Mouse (Mus musculus) bone marrow, adult 2 months (tissue): ENCODE measurements around the gene Gys1. TPM values are rescaled to one million over a fixed set of nuclear protein-coding genes. Genes with fewer than 3 reads are reported as not detected.
"Not testable (repeated sequence)": the region's sequence is repeated elsewhere in the genome, so short reads cannot be mapped to it uniquely, and the experiment has no call there.

ENCODE experiments used
- H3K27ac ChIP-seq: fragments of 200-500 bp; 2 replicates; pipeline ENCODE4 v1.5.1; 2012; ENCODE audit warnings: low read depth, mild to moderate bottlenecking, control low read depth, inconsistent platforms, low read length; ENCODE audit not compliant: control insufficient read depth, poor library complexity, insufficient read depth
- H3K4me1 ChIP-seq: fragments of 200-500 bp; 2 replicates; pipeline ENCODE4 v1.6.1; 2011; ENCODE audit warnings: low read length; ENCODE audit not compliant: control insufficient read depth, insufficient read depth
- H3K4me3 ChIP-seq: fragments of 200-500 bp; replicated peaks from 2 replicates; pipeline ENCODE3; 2011; ENCODE audit warnings: mild to moderate bottlenecking, low read depth, low read length, control low read depth; ENCODE audit not compliant: control insufficient read depth
- CTCF ChIP-seq: fragments of 200-500 bp; IDR thresholded peaks from 2 replicates; pipeline ENCODE4 v1.5.1; 2011; ENCODE audit warnings: low read length, control low read depth; ENCODE audit not compliant: control insufficient read depth, insufficient read depth
- POLR2A ChIP-seq: fragments of 200-500 bp; IDR thresholded peaks from 2 replicates; pipeline ENCODE4 v1.6.1; 2011; ENCODE audit warnings: low read depth, mild to moderate bottlenecking, control low read depth, low read length, borderline replicate concordance; ENCODE audit not compliant: control insufficient read depth
- WGBS: fragments of 180-500 bp; shearing (Covaris S2); methylation state at CpG from one replicate; pipeline ENCODE4 v1.1.7; 2018; 5-methylcytosine and 5-hydroxymethylcytosine counted together
- polyA plus RNA-seq: library from polyadenylated mRNA; stranded (reverse); fragments of >200 nt; gene quantifications from 2 replicates; pipeline ENCODE4 v1.2.4, GENCODE M21; 2011; ENCODE audit warnings: low replicate concordance; ENCODE audit not compliant: missing spikeins, insufficient read depth, insufficient read length

Gene Gys1
- polyA plus RNA-seq, 1 experiment: 17.4 TPM

- Histone ChIP-seq H3K4me3 (peak overlapping the region; percentile 87), H3K4me1 (peaks cover 4% of the 10 kb centered on the region; the same call in 1 of the 2 replicates), H3K27ac (peak overlapping the region; percentile 89)
- WGBS: 1% methylated on average over 43 of the region's 43 CpGs
- TF ChIP-seq POLR2A: no peak
- TF ChIP-seq CTCF: no peak
These were observed 24.3 kb downstream of the Gys1 start for GRCm38 (mm10) chr7:45458748-45459563.

- WGBS: under 1% methylated on average over 30 of the region's 37 CpGs
- Histone ChIP-seq H3K27ac (peak within 1 kb of the TSS; percentile 89), H3K4me3 (peak within 1 kb of the TSS; percentile 87)
- not testable (repeated sequence) for H3K4me1 ChIP-seq
- TF ChIP-seq POLR2A: peak; percentile 90
These were observed 25.0 kb downstream of the Gys1 start, which contains the start of gene Ftl1 for GRCm38 (mm10) chr7:45459564-45460140. TSS of gene Ftl1 (minus strand) at chr7:45459884.

GRCm38 (mm10) chr7:45460377-45460776, 25.7 kb downstream of the Gys1 start:
- Histone ChIP-seq H3K27ac (peak overlapping the region; percentile 83), H3K4me3 (peak overlapping the region; percentile 48), H3K4me1 (peaks cover 4% of the 10 kb centered on the region; the same call in 1 of the 2 replicates)
- WGBS: 35% methylated on average over 7 of the region's 7 CpGs
- TF ChIP-seq CTCF (no peak), POLR2A (no peak)

- Histone ChIP-seq H3K4me1 (peaks cover 4% of the 10 kb centered on the region; the same call in 1 of the 2 replicates), H3K27ac (peak overlapping the region; percentile 83), H3K4me3 (peak overlapping the region; percentile 39)
- TF ChIP-seq CTCF: peak; percentile 14; the same call in 1 of the 2 replicates
- TF ChIP-seq POLR2A: peak; percentile 75; the same call in 1 of the 2 replicates
- 6% methylated on average over 13 of the region's 13 CpGs for WGBS
These were observed 26.2 kb downstream of the Gys1 start for GRCm38 (mm10) chr7:45460860-45461314.

- 78% methylated on average over 5 of the region's 5 CpGs for WGBS
- Histone ChIP-seq H3K27ac (peak overlapping the region; percentile 83), H3K4me3 (no peak overlapping the region), H3K4me1 (peaks cover 4% of the 10 kb centered on the region; the same call in 1 of the 2 replicates)
- no peak for TF ChIP-seq POLR2A
- no peak for TF ChIP-seq CTCF
These were observed 26.7 kb downstream of the Gys1 start for GRCm38 (mm10) chr7:45461326-45461725.

- WGBS: 88% methylated on average over 4 of the region's 4 CpGs
These were observed 27.1 kb downstream of the Gys1 start for GRCm38 (mm10) chr7:45461781-45462180.

GRCm38 (mm10) chr7:45462325-45462724, 27.7 kb downstream of the Gys1 start:
- H3K27ac ChIP-seq: no peak overlapping the region
- WGBS: 93% methylated on average over 4 of the region's 4 CpGs
- H3K4me1 ChIP-seq: peaks cover 1% of the 10 kb centered on the region; the same call in 1 of the 2 replicates
- no peak overlapping the region for H3K4me3 ChIP-seq
- TF ChIP-seq CTCF (no peak), POLR2A (no peak)

More at GRCm38 (mm10) chr7:45461781-45462180, 27.1 kb downstream of the Gys1 start:
- H3K4me3 ChIP-seq: no peak overlapping the region
- TF ChIP-seq CTCF: no peak
- TF ChIP-seq POLR2A: no peak
- no peak overlapping the region for H3K27ac ChIP-seq
- H3K4me1 ChIP-seq: peaks cover 4% of the 10 kb centered on the region; the same call in 1 of the 2 replicates

GRCm38 (mm10) chr7:45462868-45463267, 28.2 kb downstream of the Gys1 start:
- WGBS: 77% methylated on average over 4 of the region's 4 CpGs
- not testable (repeated sequence) for H3K27ac ChIP-seq, H3K4me1 ChIP-seq, H3K4me3 ChIP-seq
